Mouse (Mus musculus) embryo, embryonic 9.5 days (tissue): ENCODE measurements around the gene Trmt5.

ENCODE experiments used
- DNase-seq: peaks from one replicate; pipeline ENCODE4 v3.0.0-alpha.2; 2017; ENCODE audit errors: extremely low spot score

Trmt5 gene

GRCm38 (mm10) chr12:73269933-73270332, 16.6 kb downstream of the Trmt5 start:
- DNase-seq, result no peak

DNA sequence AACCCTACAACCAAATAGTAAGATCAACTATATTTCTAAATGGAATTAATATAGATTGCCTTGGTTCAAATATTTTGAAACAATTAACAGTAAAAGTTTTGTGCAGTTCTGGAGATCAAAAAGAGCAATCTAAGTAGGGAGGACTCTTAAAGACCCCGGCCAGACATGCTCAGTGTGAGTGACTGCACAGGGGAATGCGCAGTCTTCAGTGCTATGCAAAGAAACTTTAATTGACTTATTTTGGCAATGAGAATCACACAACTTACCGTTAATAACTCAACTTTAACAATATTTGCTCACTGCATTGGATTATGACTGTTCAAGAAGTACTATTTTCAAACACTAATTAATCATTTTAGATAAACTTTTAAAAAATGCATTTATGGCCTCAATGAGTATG, 17.0 kb downstream of the Trmt5 start:
- DNase-seq, result no peak

DNA sequence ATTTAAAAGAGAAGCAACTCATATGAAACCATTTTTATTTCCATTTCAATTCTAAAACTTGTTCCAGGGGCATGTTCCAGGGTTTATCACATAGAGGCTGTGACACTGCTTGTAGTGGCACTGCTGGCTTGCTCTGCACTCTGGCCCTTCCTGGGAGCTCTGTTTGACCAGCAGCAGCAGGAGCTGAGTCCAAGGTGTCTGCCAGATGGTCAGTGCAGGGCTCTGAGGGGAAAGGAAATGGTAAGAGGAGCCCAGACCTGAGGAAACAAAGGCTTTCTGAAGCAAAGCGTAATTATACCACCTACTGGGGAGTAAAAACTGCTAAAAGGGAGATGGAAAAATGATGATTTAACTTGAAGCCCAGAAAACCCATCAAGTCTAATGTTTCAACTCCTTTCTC, 18.0 kb downstream of the Trmt5 start:
- no peak for DNase-seq

DNA sequence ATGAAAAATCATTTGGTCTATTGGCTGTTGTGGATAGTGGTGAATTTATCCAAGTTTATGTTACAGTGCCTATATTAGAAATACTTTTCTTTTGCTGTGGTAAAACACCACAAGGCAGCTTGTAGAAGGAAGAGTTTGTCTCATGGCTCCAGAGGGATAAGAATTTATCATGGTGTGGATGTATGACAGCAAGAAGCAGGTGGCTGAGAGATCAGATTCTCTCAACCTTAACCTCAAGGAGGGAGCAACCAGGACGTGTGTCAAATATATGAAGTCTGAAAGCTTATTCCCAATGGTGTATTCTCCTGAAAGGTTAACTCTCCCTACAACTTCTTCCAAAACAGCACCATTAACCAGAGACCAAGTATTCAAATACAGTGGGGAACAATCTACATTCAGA, 19.9 kb downstream of the Trmt5 start:
- DNase-seq, result no peak

- no peak for DNase-seq
Measured at GRCm38 (mm10) chr12:73265381-73265978, 21.0 kb downstream of the Trmt5 start.

- no peak for DNase-seq
Measured at GRCm38 (mm10) chr12:73260339-73260738, 26.2 kb downstream of the Trmt5 start.

DNA sequence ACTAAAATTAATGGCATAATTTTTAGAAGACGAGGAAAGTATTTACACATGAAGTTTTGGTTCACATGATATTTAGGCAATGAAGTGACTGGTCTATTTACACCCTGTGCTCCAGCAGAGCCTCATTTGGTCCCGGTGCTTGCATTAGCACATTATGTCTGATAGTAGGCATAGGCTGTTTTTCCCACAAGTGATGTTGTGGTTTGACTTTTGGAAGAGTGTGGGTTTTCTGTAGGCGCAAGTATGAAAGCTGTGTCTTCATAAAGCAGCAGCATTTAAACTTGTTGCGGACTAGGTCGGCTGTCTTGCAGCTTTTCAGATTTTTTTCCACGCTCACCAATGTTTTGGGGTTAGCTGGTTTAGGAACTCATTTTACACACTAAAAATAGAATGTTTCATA, 27.2 kb downstream of the Trmt5 start:
- DNase-seq, result no peak

GRCm38 (mm10) chr12:73255006-73255405, 31.5 kb downstream of the Trmt5 start:
- DNase-seq, result no peak

GRCm38 (mm10) chr12:73245687-73246086, 40.8 kb downstream of the Trmt5 start:
- DNase-seq, result no peak

- no peak for DNase-seq
Measured at GRCm38 (mm10) chr12:73241960-73242359, 44.5 kb downstream of the Trmt5 start.

DNA sequence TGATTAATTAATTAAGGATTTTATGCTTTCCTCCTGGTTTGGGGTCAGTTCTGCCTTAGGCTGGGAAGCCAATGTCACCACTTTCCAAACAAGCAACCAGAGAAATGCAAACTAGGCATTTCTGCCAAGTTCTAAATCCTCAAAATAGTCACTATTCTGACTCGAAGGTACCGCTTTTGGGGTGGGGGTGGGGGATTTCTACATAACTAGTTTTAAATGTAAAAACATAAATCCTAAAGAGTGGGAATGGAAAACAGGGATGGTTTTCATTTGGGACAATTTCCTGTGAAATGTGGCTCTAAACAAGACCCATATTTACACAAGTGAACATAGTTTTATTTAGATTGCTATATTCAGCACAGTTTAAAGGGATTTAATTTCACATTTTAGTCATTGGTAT, 53.9 kb downstream of the Trmt5 start:
- DNase-seq, result no peak

- no peak for DNase-seq
Measured at GRCm38 (mm10) chr12:73231552-73231951, 55.0 kb downstream of the Trmt5 start.

DNA sequence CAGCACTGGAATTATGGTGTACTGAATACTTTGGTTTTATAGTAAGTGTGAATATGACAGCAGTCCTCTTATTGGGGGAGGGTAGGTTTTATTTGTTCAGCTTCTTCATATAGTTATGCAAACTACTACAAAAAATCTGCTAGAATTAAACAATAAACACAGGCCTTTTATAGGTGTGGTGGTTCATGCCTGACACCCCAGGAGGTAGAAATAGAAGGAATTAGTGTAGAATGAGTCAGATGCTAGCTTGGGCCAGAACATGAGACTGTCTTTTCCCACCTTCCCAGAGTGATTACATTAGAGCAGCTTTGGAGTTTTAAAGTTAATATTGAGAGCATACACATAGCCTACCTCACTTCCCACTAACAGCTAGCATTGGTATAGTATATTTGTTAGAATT, 56.3 kb downstream of the Trmt5 start:
- no peak for DNase-seq
